Mouse (Mus musculus): ENCODE measurements around the gene Cux2. TPM values are rescaled to one million over a fixed set of nuclear protein-coding genes. Genes with fewer than 3 reads are reported as not detected.

Cux2 gene
- total and polyA plus RNA-seq, 3 experiments = 1.4 to 3.5 TPM; not detected in 1

DNA sequence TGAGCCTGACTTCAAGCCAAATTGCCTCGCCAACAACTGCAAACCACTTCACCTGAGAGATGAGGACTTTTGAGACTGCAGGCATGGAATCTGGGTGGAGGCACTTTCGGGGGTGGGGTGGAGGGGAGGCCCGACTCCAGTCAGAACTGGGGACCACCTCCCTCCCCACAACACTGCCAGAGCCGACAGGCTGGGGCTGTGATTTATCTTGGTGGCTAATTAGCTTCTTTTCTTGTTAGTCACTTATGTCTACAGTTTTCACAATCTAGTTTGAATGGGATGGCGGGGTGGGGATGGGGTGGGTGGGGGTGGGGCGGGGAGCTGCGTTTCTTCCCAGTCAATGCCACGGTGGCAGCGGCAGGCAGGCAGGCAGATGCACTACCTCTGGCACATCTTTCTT, 125.5 kb downstream of the Cux2 start:
- no peaks in the 10 kb centered on the region for H3K36me3 ChIP-seq (ENCODE audit: control insufficient read depth in 1 of 2, insufficient read depth in 2 of 2, low read length in 2 of 2)
- no peak for DNase-seq (ENCODE audit: low read depth, low spot score)
- no peaks in the 10 kb centered on the region for H3K4me1 ChIP-seq (ENCODE audit: control insufficient read depth in 1 of 2, insufficient read depth in 2 of 2, low read length in 2 of 2)
- no peaks in the 10 kb centered on the region for H3K9me3 ChIP-seq (replicated peaks; ENCODE audit: insufficient read depth, low read length)
- no peak overlapping the region for H3K4me3 ChIP-seq (ENCODE audit: control insufficient read depth in 1 of 2, insufficient read depth in 1 of 2, low read depth in 2 of 2, low read length in 2 of 2)
- no peak overlapping the region for H3K27ac ChIP-seq (ENCODE audit: control insufficient read depth, low read depth, low read length)
- TF ChIP-seq ZNF384 (IDR thresholded peaks at IDR 0.05; ENCODE audit: low read depth, low read length) (no peak), MAFK (IDR thresholded peaks at IDR 0.05; ENCODE audit: borderline replicate concordance, low read depth, low read length) (no peak), E2F4 (IDR thresholded peaks at IDR 0.05; ENCODE audit: borderline replicate concordance, low read depth, low read length) (no peak), BHLHE40 (IDR thresholded peaks at IDR 0.05; ENCODE audit: borderline replicate concordance, low read depth, low read length) (no peak), CHD1 (IDR thresholded peaks at IDR 0.05; ENCODE audit: low read depth, low read length) (no peak), KAT2A (conservative IDR thresholded peaks at IDR 0.05; ENCODE audit: low read depth, low read length) (no peak), ZKSCAN1 (IDR thresholded peaks at IDR 0.05; ENCODE audit: low read depth, low read length) (no peak), GATA1 (IDR thresholded peaks at IDR 0.05; ENCODE audit: low read depth, low read length) (no peak), ZMIZ1 (IDR thresholded peaks at IDR 0.05; ENCODE audit: low read depth, low read length) (no peak), RAD21 (IDR thresholded peaks at IDR 0.05; ENCODE audit: low read depth, low read length) (no peak), CHD2 (IDR thresholded peaks at IDR 0.05; ENCODE audit: low read length) (no peak), TBP (IDR thresholded peaks at IDR 0.05; ENCODE audit: low read depth, low read length) (no peak), TAL1 (IDR thresholded peaks at IDR 0.05; ENCODE audit: low read length) (no peak), UBTF (IDR thresholded peaks at IDR 0.05; ENCODE audit: borderline replicate concordance, insufficient read depth, low read depth, low read length) (no peak), TCF12 (IDR thresholded peaks at IDR 0.05; ENCODE audit: low read depth, low read length) (no peak)
- H3K27me3 ChIP-seq (ENCODE audit: control insufficient read depth in 1 of 2, insufficient read depth in 2 of 2, low read length in 2 of 2) = no peaks in the 10 kb centered on the region
- H3K9ac ChIP-seq (ENCODE audit: control insufficient read depth, low read depth, low read length, poor library complexity, severe bottlenecking) = no peak overlapping the region
- no peaks in the 10 kb centered on the region for H3K79me2 ChIP-seq (ENCODE audit: control insufficient read depth, insufficient read depth, low read length, poor library complexity)

DNA sequence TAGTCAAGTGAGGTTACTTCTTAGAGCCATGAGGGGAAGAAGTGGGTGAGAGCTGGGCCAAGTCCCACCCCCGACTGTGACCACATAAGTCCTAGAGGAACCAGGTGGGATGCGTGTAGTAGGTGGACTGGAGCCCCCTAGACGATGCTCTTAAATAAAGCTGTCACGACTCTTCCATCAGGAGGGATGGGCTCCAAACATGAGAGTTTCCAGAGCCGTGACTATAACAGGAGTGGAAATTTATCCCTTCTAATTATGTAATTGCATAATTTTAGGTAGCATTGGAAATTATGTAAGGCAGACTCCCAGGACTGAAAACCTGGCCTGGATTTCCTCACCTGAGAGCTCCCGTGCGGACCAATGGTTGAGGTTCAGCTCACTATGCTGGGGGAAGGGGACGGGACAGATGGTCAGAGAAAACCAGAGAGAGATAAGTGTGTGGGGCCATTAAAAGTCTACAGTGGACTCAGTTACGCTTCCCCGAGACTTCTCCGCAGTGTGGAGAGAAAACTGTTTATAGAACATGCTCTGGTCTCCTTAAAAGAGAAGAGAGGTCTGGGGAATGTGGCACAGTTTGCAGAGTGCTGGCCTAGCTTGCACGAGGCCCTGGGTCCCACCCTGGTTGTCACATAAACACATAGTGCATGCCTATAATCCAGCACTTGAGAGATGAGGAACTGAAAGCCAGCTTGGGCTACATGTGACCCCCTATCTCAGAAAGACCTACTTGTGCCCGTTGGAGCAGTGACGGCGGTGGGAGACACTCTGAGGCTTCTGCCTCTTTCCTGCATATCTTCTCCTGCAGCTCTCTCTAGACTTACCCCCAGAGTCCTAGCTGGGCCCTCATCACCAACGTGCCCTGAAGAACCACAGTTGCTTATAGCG, 126.7 kb downstream of the Cux2 start:
- TF ChIP-seq ELF1 (IDR thresholded peaks at IDR 0.05; ENCODE audit: low read depth, low read length) = no peak
- TF ChIP-seq CTCF (IDR thresholded peaks at IDR 0.05 in 2 of 3, conservative IDR thresholded peaks at IDR 0.05 in 1 of 3; ENCODE audit: control insufficient read depth in 1 of 3, insufficient read depth in 1 of 3, low read depth in 2 of 3, low read length in 3 of 3, poor library complexity in 1 of 3, severe bottlenecking in 1 of 3) = no peak
- TF ChIP-seq MAZ (IDR thresholded peaks at IDR 0.05; ENCODE audit: low read depth, low read length) = no peak
- TF ChIP-seq ETS1 (IDR thresholded peaks at IDR 0.05; ENCODE audit: low read depth, low read length) = no peak
- TF ChIP-seq GABPA (IDR thresholded peaks at IDR 0.05; ENCODE audit: low read depth, low read length) = no peak
- TF ChIP-seq USF1 (IDR thresholded peaks at IDR 0.05; ENCODE audit: low read depth, low read length) = no peak
- no peak for TF ChIP-seq ZKSCAN1 (IDR thresholded peaks at IDR 0.05; ENCODE audit: low read depth, low read length)
- no peak for TF ChIP-seq NRF1 (IDR thresholded peaks at IDR 0.05; ENCODE audit: insufficient read depth, low read depth, low read length, poor library complexity, severe bottlenecking)
- no peak for TF ChIP-seq GATA1 (IDR thresholded peaks at IDR 0.05; ENCODE audit: low read depth, low read length)
- TF ChIP-seq BHLHE40 (IDR thresholded peaks at IDR 0.05; ENCODE audit: borderline replicate concordance, low read depth, low read length) = no peak
- TF ChIP-seq CHD1 (IDR thresholded peaks at IDR 0.05; ENCODE audit: low read depth, low read length) = no peak
- TF ChIP-seq CHD2 (IDR thresholded peaks at IDR 0.05; ENCODE audit: low read length) = no peak
- no peak for TF ChIP-seq POLR2A (IDR thresholded peaks at IDR 0.05; ENCODE audit: control insufficient read depth in 1 of 2, insufficient read depth in 1 of 2, low read depth in 1 of 2, low read length in 2 of 2, poor library complexity in 1 of 2)
- TF ChIP-seq MAX (IDR thresholded peaks at IDR 0.05; ENCODE audit: low read length) = no peak
- TF ChIP-seq KAT2A (conservative IDR thresholded peaks at IDR 0.05; ENCODE audit: low read depth, low read length) = no peak
- no peak for TF ChIP-seq JUND (IDR thresholded peaks at IDR 0.05; ENCODE audit: low read depth, low read length)
- Histone ChIP-seq H3K27me3 (ENCODE audit: control insufficient read depth in 1 of 2, insufficient read depth in 2 of 2, low read length in 2 of 2) (no peaks in the 10 kb centered on the region; a peak in 1 of 4 replicates), H3K36me3 (ENCODE audit: control insufficient read depth in 1 of 2, insufficient read depth in 2 of 2, low read length in 2 of 2) (no peaks in the 10 kb centered on the region), H3K4me3 (ENCODE audit: control insufficient read depth in 1 of 2, insufficient read depth in 1 of 2, low read depth in 2 of 2, low read length in 2 of 2) (no peak overlapping the region), H3K27ac (ENCODE audit: control insufficient read depth, low read depth, low read length) (no peak overlapping the region), H3K9me3 (replicated peaks; ENCODE audit: insufficient read depth, low read length) (no peaks in the 10 kb centered on the region), H3K9ac (ENCODE audit: control insufficient read depth, low read depth, low read length, poor library complexity, severe bottlenecking) (no peak overlapping the region), H3K4me1 (ENCODE audit: control insufficient read depth in 1 of 2, insufficient read depth in 2 of 2, low read length in 2 of 2) (no peaks in the 10 kb centered on the region), H3K79me2 (ENCODE audit: control insufficient read depth, insufficient read depth, low read length, poor library complexity) (no peaks in the 10 kb centered on the region)
- no peak for DNase-seq (ENCODE audit: low read depth, low spot score)
